Mouse (Mus musculus) E14TG2a.4 (cell line): Measurements from ENCODE around the gene Syce2.

Experiments used
- CTCF ChIP-seq: conservative IDR thresholded peaks from 2 replicates; pipeline ENCODE4 v1.5.1; 2014; ENCODE audit warnings: low read length
- NANOG ChIP-seq: IDR thresholded peaks from 2 replicates; pipeline ENCODE4 v1.6.1; 2014; ENCODE audit warnings: borderline replicate concordance, low read length, mixed read lengths
- POU5F1 ChIP-seq: IDR thresholded peaks from 2 replicates; pipeline ENCODE4 v1.6.1; 2014; ENCODE audit warnings: low read length, borderline replicate concordance

DNA sequence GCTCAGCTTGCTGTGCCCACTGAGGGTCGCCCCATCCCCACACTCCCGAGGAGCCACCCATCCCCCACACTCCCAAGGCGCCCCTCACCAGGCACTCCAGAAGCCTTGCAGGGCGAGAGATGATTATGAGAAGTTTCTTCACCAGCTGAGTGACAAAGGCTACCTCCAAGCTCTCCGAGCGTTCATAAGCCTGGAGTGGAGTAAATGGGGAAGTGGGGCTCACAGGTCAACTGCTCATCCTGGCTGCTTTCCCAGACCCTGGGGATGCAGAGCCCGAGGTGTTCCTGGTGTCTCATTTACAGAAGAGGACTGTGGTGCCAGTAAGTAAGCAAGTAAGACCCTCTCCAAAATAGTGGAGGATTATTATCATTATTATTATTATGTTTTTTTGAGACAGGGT, 53.6 kb downstream of the Syce2 start:
- TF ChIP-seq CTCF (no peak), POU5F1 (no peak), NANOG (no peak)
